Mouse (Mus musculus): ENCODE results near the gene Gm18596. TPM values are rescaled to one million over a fixed set of nuclear protein-coding genes. Genes with fewer than 3 reads are reported as not detected.
"Not testable (repeated sequence)": the region's sequence is repeated elsewhere in the genome, so short reads cannot be mapped to it uniquely, and the experiment has no call there.

Gene Gm18596
- total RNA-seq (2021) (not detected), polyA plus RNA-seq (2012; rRNA removed) (not detected in 2 replicates)
- long read RNA-seq: 0 reads

DNA sequence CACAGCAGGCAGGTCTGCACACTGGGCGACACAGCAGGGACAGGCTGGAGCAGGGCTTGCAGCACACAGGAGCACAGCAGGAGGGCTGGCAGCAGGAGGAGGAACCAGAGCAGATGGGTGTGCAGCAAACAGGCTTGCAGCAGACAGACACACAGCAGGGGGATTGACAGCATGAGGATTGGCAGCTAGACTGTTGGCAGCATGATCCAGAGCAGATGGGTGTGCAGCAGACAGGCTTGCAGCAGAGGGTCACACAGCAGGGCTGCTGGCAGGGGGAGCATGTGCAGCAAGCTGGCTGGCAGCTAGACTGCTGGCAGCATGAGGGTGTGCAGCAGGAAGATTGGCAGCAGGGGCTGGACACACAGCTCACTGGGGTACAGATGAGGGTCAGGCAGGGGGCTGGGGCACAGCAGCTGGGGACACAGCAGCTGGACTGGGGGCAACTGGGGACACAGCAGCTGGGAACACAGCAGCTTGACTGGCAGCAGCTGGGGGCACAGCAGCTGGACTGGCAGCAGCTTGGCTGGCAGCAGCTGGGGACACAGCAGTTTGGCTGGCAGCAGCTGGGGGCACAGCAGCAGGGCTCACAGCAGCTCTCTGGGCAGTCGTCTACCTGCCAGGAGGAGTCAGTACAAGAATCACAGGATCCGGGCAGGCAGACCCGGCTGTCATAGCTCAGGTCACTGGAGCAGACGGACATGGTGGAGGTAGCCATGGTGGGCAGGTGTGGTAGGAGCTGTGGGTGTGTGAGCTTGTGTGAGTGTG lies at the start of gene Gm18596:
Gene Gm18596, minus strand, starts transcription at position 715 of the 765 bp plus-strand sequence.
- H3K27ac ChIP-seq; H3K4me3 ChIP-seq; H3K27me3 ChIP-seq (ENCODE audit: control insufficient read depth, insufficient read depth, low read length); DNase-seq; intact Hi-C loops (cut with DNase I); H3K79me2 ChIP-seq (replicated peaks; ENCODE audit: control insufficient read depth, insufficient read depth, low read length); H3K9ac ChIP-seq (ENCODE audit: low read depth, low read length); H3K36me3 ChIP-seq (ENCODE audit: control insufficient read depth, insufficient read depth, low read length); H3K4me1 ChIP-seq (ENCODE audit: control insufficient read depth, insufficient read depth, low read length): not testable (repeated sequence)
- 59% methylated on average over 5 of the region's 5 CpGs for WGBS

DNA sequence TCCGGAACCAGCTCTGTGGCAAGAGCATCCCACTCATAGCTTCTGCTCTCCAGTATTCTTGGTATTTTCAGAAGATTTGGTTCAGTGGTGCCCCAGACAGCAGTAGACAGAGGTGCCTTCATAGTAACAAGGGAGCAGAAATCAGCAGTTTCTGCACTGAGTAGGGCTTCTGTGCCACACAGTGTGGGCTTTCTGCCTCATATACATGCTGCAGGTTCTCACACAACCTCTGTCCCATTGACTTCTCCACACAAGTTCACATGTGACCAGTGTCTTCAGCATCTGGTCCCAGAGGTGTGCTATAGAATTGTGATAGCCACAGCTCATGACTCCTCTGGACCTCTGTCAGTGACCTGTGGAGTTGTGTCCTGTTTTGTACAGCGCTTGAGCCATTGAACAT lies 46.2 kb upstream of the Gm18596 start:
- TF ChIP-seq CTCF (IDR thresholded peaks at IDR 0.05): no peak
- 68% methylated on average over 2 of the region's 2 CpGs for WGBS
- Histone ChIP-seq H3K36me3 (ENCODE audit: control insufficient read depth, insufficient read depth, low read length) (no peaks in the 10 kb centered on the region), H3K27me3 (ENCODE audit: control insufficient read depth, insufficient read depth, low read length) (no peaks in the 10 kb centered on the region), H3K4me3 (no peak overlapping the region), H3K27ac (no peak overlapping the region), H3K79me2 (replicated peaks; ENCODE audit: control insufficient read depth, insufficient read depth, low read length) (no peaks in the 10 kb centered on the region), H3K4me1 (ENCODE audit: control insufficient read depth, insufficient read depth, low read length) (no peaks in the 10 kb centered on the region; the same call in 1 of the 2 replicates), H3K9ac (ENCODE audit: low read depth, low read length) (no peak overlapping the region)
- DNase-seq: no peak
- intact Hi-C loops (cut with DNase I): no loop called here

DNA sequence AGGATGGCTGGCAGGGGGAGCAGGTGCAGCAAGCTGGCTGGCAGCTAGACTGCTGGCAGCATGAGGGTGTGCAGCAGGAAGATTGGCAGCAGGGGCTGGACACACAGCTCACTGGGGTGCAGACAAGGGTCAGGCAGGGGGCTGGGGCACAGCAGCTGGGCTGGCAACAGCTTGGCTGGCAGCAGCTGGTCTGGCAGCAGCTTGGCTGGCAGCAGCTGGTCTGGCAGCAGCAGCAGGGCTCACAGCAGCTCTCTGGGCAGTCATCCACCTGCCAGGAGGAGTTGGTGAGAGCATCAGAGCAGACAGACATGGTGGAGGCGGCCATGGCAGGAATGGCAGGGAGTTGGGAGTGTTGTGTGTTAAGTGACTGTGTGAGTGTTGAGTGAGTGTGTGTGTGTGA lies 45.4 kb upstream of the Gm18596 start, which contains the start of gene Gm7137:
Gene Gm7137, minus strand, starts transcription at position 325 of the 400 bp plus-strand sequence.
- H3K9ac ChIP-seq (ENCODE audit: low read depth, low read length); intact Hi-C loops (cut with DNase I); H3K4me3 ChIP-seq; H3K4me1 ChIP-seq (ENCODE audit: control insufficient read depth, insufficient read depth, low read length); H3K27ac ChIP-seq; H3K27me3 ChIP-seq (ENCODE audit: control insufficient read depth, insufficient read depth, low read length); H3K79me2 ChIP-seq (replicated peaks; ENCODE audit: control insufficient read depth, insufficient read depth, low read length); H3K36me3 ChIP-seq (ENCODE audit: control insufficient read depth, insufficient read depth, low read length): not testable (repeated sequence)
- 45% methylated on average over 1 of the region's 1 CpGs for WGBS
- peak; percentile 29 to 56 for DNase-seq

DNA sequence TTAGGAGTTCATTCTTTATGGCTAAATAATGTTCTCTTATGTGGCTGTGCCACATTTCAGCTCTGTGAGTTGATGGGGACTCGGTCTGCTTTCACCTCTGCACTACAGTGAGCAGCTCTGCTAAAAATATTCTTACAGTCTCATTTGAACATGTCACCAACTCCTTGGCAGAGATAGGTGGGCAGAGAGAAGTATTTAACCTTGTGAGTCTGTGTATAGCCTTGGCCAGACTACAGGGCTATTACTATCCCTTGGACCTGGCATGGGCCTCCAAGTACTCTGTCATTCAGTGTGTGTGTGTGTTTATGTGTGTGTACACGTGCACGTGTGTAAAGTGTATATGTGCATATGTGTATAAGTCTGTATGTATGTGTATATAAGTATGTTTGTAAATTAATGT lies 41.0 kb upstream of the Gm18596 start:
- H3K27me3 ChIP-seq (ENCODE audit: control insufficient read depth, insufficient read depth, low read length); H3K9ac ChIP-seq (ENCODE audit: low read depth, low read length); H3K4me3 ChIP-seq; H3K4me1 ChIP-seq (ENCODE audit: control insufficient read depth, insufficient read depth, low read length); intact Hi-C loops (cut with DNase I); H3K79me2 ChIP-seq (replicated peaks; ENCODE audit: control insufficient read depth, insufficient read depth, low read length); DNase-seq; H3K27ac ChIP-seq; H3K36me3 ChIP-seq (ENCODE audit: control insufficient read depth, insufficient read depth, low read length): not testable (repeated sequence)
- WGBS: 72% methylated on average over 3 of the region's 3 CpGs

DNA sequence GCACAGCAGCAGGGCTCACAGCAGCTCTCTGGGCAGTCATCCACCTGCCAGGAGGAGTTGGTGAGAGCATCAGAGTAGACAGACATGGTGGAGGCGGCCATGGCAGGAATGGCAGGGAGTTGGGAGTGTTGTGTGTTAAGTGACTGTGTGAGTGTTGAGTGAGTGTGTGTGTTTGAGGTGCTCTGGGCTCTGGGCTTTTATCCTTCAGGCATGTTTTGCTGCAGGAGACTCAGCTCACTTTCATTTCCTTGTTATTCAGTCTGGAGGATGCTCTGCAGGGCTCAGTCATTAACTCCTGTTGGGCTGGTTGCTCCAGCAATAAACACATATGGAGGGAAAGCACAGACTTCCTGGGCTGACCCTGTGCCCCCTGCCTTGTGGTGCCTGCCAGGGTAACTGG lies 40.0 kb upstream of the Gm18596 start, which contains the start of gene Gm3250:
Gene Gm3250, minus strand, starts transcription at position 101 of the 400 bp plus-strand sequence.
- intact Hi-C loops (cut with DNase I); H3K9ac ChIP-seq (ENCODE audit: low read depth, low read length); H3K36me3 ChIP-seq (ENCODE audit: control insufficient read depth, insufficient read depth, low read length); H3K27ac ChIP-seq; H3K4me3 ChIP-seq; H3K27me3 ChIP-seq (ENCODE audit: control insufficient read depth, insufficient read depth, low read length); DNase-seq; H3K79me2 ChIP-seq (replicated peaks; ENCODE audit: control insufficient read depth, insufficient read depth, low read length); H3K4me1 ChIP-seq (ENCODE audit: control insufficient read depth, insufficient read depth, low read length): not testable (repeated sequence)
- 57% methylated on average over 1 of the region's 1 CpGs for WGBS

DNA sequence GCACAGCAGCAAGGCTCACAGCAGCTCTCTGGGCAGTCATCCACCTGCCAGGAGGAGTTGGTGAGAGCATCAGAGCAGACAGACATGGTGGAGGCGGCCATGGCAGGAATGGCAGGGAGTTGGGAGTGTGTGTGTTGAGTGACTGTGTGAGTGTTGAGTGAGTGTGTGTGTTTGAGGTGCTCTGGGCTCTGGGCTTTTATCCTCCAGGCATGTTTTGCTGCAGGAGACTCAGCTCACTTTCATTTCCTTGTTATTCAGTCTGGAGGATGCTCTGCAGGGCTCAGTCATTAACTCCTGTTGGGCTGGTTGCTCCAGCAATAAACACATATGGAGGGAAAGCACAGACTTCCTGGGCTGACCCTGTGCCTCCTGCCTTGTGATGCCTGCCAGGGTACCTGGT lies 34.4 kb upstream of the Gm18596 start, which contains the start of gene Gm7138:
Gene Gm7138, minus strand, starts transcription at position 101 of the 400 bp plus-strand sequence.
- H3K79me2 ChIP-seq (replicated peaks; ENCODE audit: control insufficient read depth, insufficient read depth, low read length); intact Hi-C loops (cut with DNase I); H3K4me3 ChIP-seq; DNase-seq; H3K9ac ChIP-seq (ENCODE audit: low read depth, low read length); H3K27ac ChIP-seq; H3K4me1 ChIP-seq (ENCODE audit: control insufficient read depth, insufficient read depth, low read length); H3K36me3 ChIP-seq (ENCODE audit: control insufficient read depth, insufficient read depth, low read length); H3K27me3 ChIP-seq (ENCODE audit: control insufficient read depth, insufficient read depth, low read length): not testable (repeated sequence)
- 67% methylated on average over 1 of the region's 1 CpGs for WGBS

DNA sequence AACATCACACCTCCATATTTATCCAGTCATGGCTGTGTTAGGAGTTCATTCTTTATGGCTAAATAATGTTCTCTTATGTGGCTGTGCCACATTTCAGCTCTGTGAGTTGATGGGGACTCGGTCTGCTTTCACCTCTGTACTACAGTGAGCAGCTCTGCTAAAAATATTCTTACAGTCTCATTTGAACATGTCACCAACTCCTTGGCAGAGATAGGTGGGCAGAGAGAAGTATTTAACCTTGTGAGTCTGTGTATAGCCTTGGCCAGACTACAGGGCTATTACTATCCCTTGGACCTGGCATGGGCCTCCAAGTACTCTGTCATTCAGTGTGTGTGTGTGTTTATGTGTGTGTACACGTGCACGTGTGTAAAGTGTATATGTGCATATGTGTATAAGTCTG lies 29.7 kb upstream of the Gm18596 start:
- 67% methylated on average over 3 of the region's 3 CpGs for WGBS
- DNase-seq; H3K27me3 ChIP-seq (ENCODE audit: control insufficient read depth, insufficient read depth, low read length); H3K4me3 ChIP-seq; H3K4me1 ChIP-seq (ENCODE audit: control insufficient read depth, insufficient read depth, low read length); H3K36me3 ChIP-seq (ENCODE audit: control insufficient read depth, insufficient read depth, low read length); H3K27ac ChIP-seq; H3K9ac ChIP-seq (ENCODE audit: low read depth, low read length); intact Hi-C loops (cut with DNase I); H3K79me2 ChIP-seq (replicated peaks; ENCODE audit: control insufficient read depth, insufficient read depth, low read length): not testable (repeated sequence)

DNA sequence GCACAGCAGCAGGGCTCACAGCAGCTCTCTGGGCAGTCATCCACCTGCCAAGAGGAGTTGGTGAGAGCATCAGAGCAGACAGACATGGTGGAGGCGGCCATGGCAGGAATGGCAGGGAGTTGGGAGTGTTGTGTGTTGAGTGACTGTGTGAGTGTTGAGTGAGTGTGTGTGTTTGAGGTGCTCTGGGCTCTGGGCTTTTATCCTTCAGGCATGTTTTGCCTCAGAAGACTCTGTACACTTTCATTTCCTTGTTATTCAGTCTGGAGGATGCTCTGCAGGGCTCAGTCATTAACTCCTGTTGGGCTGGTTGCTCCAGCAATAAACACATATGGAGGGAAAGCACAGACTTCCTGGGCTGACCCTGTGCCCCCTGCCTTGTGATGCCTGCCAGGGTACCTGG lies 28.8 kb upstream of the Gm18596 start, which contains the start of gene Gm3238:
Gene Gm3238, minus strand, starts transcription at position 101 of the 400 bp plus-strand sequence.
- H3K36me3 ChIP-seq (ENCODE audit: control insufficient read depth, insufficient read depth, low read length); DNase-seq; intact Hi-C loops (cut with DNase I); H3K4me3 ChIP-seq; H3K4me1 ChIP-seq (ENCODE audit: control insufficient read depth, insufficient read depth, low read length); H3K9ac ChIP-seq (ENCODE audit: low read depth, low read length); H3K27ac ChIP-seq; H3K27me3 ChIP-seq (ENCODE audit: control insufficient read depth, insufficient read depth, low read length); H3K79me2 ChIP-seq (replicated peaks; ENCODE audit: control insufficient read depth, insufficient read depth, low read length): not testable (repeated sequence)
- WGBS: 40% methylated on average over 1 of the region's 1 CpGs
